Mouse (Mus musculus) MEL (cell line): ENCODE data around the gene Prmt2. TPM values are rescaled to one million over a fixed set of nuclear protein-coding genes. Genes with fewer than 3 reads are reported as not detected.

Source experiments
- DNase-seq: peaks from one replicate; pipeline ENCODE4 v3.0.0; 2011; ENCODE audit warnings: low read depth, low spot score
- H3K27ac ChIP-seq: 2 replicates; pipeline ENCODE4 v1.5.1; 2012; ENCODE audit warnings: low read depth, mild to moderate bottlenecking, control low read depth, low read length, moderate library complexity; ENCODE audit not compliant: control insufficient read depth
- H3K27me3 ChIP-seq, 2 experiments: fragments of 150-350 bp in 1 of 2; sonication (generic) in 1 of 2; 2 replicates each; pipeline ENCODE4 v1.6.1; 2012; ENCODE audit warnings: low read length in 2 of 2, mild to moderate bottlenecking in 2 of 2, improper control_type of control experiment in 1 of 2, moderate library complexity in 1 of 2; ENCODE audit not compliant: insufficient read depth in 2 of 2, control insufficient read depth in 1 of 2
- H3K36me3 ChIP-seq, 2 experiments: 2 replicates each; pipeline ENCODE4 v1.6.1; 2012 to 2014; ENCODE audit warnings: low read length in 2 of 2, improper control_type of control experiment in 1 of 2, inconsistent platforms in 1 of 2, mild to moderate bottlenecking in 1 of 2; ENCODE audit not compliant: insufficient read depth in 2 of 2, control insufficient read depth in 1 of 2
- H3K4me1 ChIP-seq, 2 experiments: fragments of 150-350 bp in 1 of 2; sonication (generic) in 1 of 2; 2 replicates each; pipeline ENCODE4 v1.6.1; 2012; ENCODE audit warnings: low read length in 2 of 2, improper control_type of control experiment in 1 of 2, mild to moderate bottlenecking in 1 of 2; ENCODE audit not compliant: insufficient read depth in 2 of 2, control insufficient read depth in 1 of 2
- H3K4me3 ChIP-seq, 2 experiments: fragments of 150-350 bp in 1 of 2; sonication (generic) in 1 of 2; 2 replicates each; pipeline ENCODE4 v1.5.1; 2012; ENCODE audit warnings: low read depth in 2 of 2, low read length in 2 of 2, mild to moderate bottlenecking in 2 of 2, moderate library complexity in 2 of 2, control low read depth in 1 of 2, improper control_type of control experiment in 1 of 2; ENCODE audit not compliant: control insufficient read depth in 1 of 2, insufficient read depth in 1 of 2
- H3K79me2 ChIP-seq: 2 replicates; pipeline ENCODE4 v1.6.1; 2012; ENCODE audit warnings: mild to moderate bottlenecking, low read length, moderate library complexity; ENCODE audit not compliant: control insufficient read depth, poor library complexity, insufficient read depth
- H3K9ac ChIP-seq: 2 replicates; pipeline ENCODE4 v1.6.1; 2012; ENCODE audit warnings: low read depth, mild to moderate bottlenecking, control low read depth, low read length, moderate library complexity; ENCODE audit not compliant: control insufficient read depth, poor library complexity, severe bottlenecking
- H3K9me3 ChIP-seq: fragments of 150-350 bp; sonication (generic); replicated peaks from 2 replicates; pipeline ENCODE4 v1.6.1; 2012; ENCODE audit warnings: mild to moderate bottlenecking, low read length, improper control_type of control experiment, moderate library complexity; ENCODE audit not compliant: insufficient read depth
- CHD1 ChIP-seq: IDR thresholded peaks from 2 replicates; pipeline ENCODE4 v1.6.1; 2012; ENCODE audit warnings: low read depth, mild to moderate bottlenecking, inconsistent platforms, low read length, improper control_type of control experiment
- CHD2 ChIP-seq: IDR thresholded peaks from 2 replicates; pipeline ENCODE4 v1.6.1; 2011; ENCODE audit warnings: low read length, improper control_type of control experiment
- E2F4 ChIP-seq: IDR thresholded peaks from 2 replicates; pipeline ENCODE4 v1.6.1; 2011; ENCODE audit warnings: low read depth, low read length, improper control_type of control experiment, borderline replicate concordance
- EP300 ChIP-seq, 2 experiments: IDR thresholded peaks; 2 replicates each; pipeline ENCODE4 v1.6.1; 2011; ENCODE audit warnings: improper control_type of control experiment in 2 of 2, low read length in 2 of 2, low read depth in 1 of 2, mild to moderate bottlenecking in 1 of 2
- ETS1 ChIP-seq: IDR thresholded peaks from 2 replicates; pipeline ENCODE4 v1.6.1; 2012; ENCODE audit warnings: low read depth, mild to moderate bottlenecking, inconsistent platforms, low read length, improper control_type of control experiment, moderate library complexity
- GABPA ChIP-seq: IDR thresholded peaks from 2 replicates; pipeline ENCODE4 v1.6.1; 2012; ENCODE audit warnings: low read depth, mild to moderate bottlenecking, inconsistent platforms, low read length, improper control_type of control experiment, moderate library complexity
- HCFC1 ChIP-seq: IDR thresholded peaks from 2 replicates; pipeline ENCODE4 v1.6.1; 2012; ENCODE audit warnings: low read depth, mild to moderate bottlenecking, inconsistent platforms, low read length, improper control_type of control experiment, moderate library complexity
- JUND ChIP-seq: IDR thresholded peaks from 2 replicates; pipeline ENCODE4 v1.6.1; 2011; ENCODE audit warnings: low read depth, mild to moderate bottlenecking, improper control_type of control experiment, low read length
- KAT2A ChIP-seq: conservative IDR thresholded peaks from 2 replicates; pipeline ENCODE4 v1.6.1; 2012; ENCODE audit warnings: low read depth, low read length, improper control_type of control experiment, inconsistent platforms
- MAX ChIP-seq: IDR thresholded peaks from 2 replicates; pipeline ENCODE4 v1.6.1; 2011; ENCODE audit warnings: low read length, improper control_type of control experiment
- MAZ ChIP-seq: IDR thresholded peaks from 2 replicates; pipeline ENCODE4 v1.6.1; 2012; ENCODE audit warnings: low read depth, mild to moderate bottlenecking, inconsistent platforms, low read length, improper control_type of control experiment
- MEF2A ChIP-seq: IDR thresholded peaks from 2 replicates; pipeline ENCODE4 v1.6.1; 2014; ENCODE audit warnings: low read depth, mild to moderate bottlenecking, inconsistent platforms, low read length, improper control_type of control experiment; ENCODE audit not compliant: poor library complexity, insufficient replicate concordance, severe bottlenecking; ENCODE audit errors: extremely low read depth
- MYB ChIP-seq: IDR thresholded peaks from 2 replicates; pipeline ENCODE4 v1.6.1; 2011; ENCODE audit warnings: mild to moderate bottlenecking, low read depth, low read length, improper control_type of control experiment
- NELFE ChIP-seq: IDR thresholded peaks from 2 replicates; pipeline ENCODE4 v1.6.1; 2011; ENCODE audit warnings: low read depth, low read length, improper control_type of control experiment
- NRF1 ChIP-seq: IDR thresholded peaks from 2 replicates; pipeline ENCODE4 v1.6.1; 2014; ENCODE audit warnings: low read depth, mild to moderate bottlenecking, inconsistent platforms, low read length, improper control_type of control experiment, moderate library complexity; ENCODE audit not compliant: poor library complexity, insufficient read depth, severe bottlenecking
- POLR2A ChIP-seq, 2 experiments: IDR thresholded peaks; 2 replicates each; pipeline ENCODE4 v1.6.1; 2011 to 2012; ENCODE audit warnings: low read length in 2 of 2, mild to moderate bottlenecking in 2 of 2, control low read depth in 1 of 2, improper control_type of control experiment in 1 of 2, low read depth in 1 of 2, moderate library complexity in 1 of 2; ENCODE audit not compliant: control insufficient read depth in 1 of 2, insufficient read depth in 1 of 2, poor library complexity in 1 of 2
- RAD21 ChIP-seq: IDR thresholded peaks from 2 replicates; pipeline ENCODE4 v1.6.1; 2011; ENCODE audit warnings: mild to moderate bottlenecking, low read depth, low read length, improper control_type of control experiment
- RCOR1 ChIP-seq: IDR thresholded peaks from 2 replicates; pipeline ENCODE4 v1.6.1; 2012; ENCODE audit warnings: low read depth, mild to moderate bottlenecking, inconsistent platforms, low read length, improper control_type of control experiment
- TBP ChIP-seq: IDR thresholded peaks from 2 replicates; pipeline ENCODE4 v1.8.0; 2011; ENCODE audit warnings: low read depth, low read length, improper control_type of control experiment
- UBTF ChIP-seq: IDR thresholded peaks from 2 replicates; pipeline ENCODE4 v1.6.1; 2012; ENCODE audit warnings: low read depth, mild to moderate bottlenecking, inconsistent platforms, low read length, improper control_type of control experiment, moderate library complexity, borderline replicate concordance; ENCODE audit not compliant: insufficient read depth
- USF1 ChIP-seq: IDR thresholded peaks from 2 replicates; pipeline ENCODE4 v1.6.1; 2014; ENCODE audit warnings: low read depth, mild to moderate bottlenecking, inconsistent platforms, low read length, improper control_type of control experiment, moderate library complexity
- USF2 ChIP-seq, 2 experiments: IDR thresholded peaks; 2 replicates each; pipeline ENCODE4 v1.6.1; 2011 to 2012; ENCODE audit warnings: improper control_type of control experiment in 2 of 2, low read length in 2 of 2, borderline replicate concordance in 1 of 2, inconsistent platforms in 1 of 2, low read depth in 1 of 2, mild to moderate bottlenecking in 1 of 2; ENCODE audit not compliant: insufficient read depth in 1 of 2
- ZC3H11A ChIP-seq: IDR thresholded peaks from 2 replicates; pipeline ENCODE4 v1.6.1; 2012; ENCODE audit warnings: low read depth, mild to moderate bottlenecking, inconsistent platforms, low read length, improper control_type of control experiment
- ZKSCAN1 ChIP-seq: IDR thresholded peaks from 2 replicates; pipeline ENCODE4 v1.6.1; 2012; ENCODE audit warnings: low read depth, mild to moderate bottlenecking, inconsistent platforms, low read length, improper control_type of control experiment, moderate library complexity
- ZMIZ1 ChIP-seq: IDR thresholded peaks from 2 replicates; pipeline ENCODE4 v1.6.1; 2012; ENCODE audit warnings: low read depth, mild to moderate bottlenecking, inconsistent platforms, low read length, improper control_type of control experiment, moderate library complexity
- ZNF384 ChIP-seq: IDR thresholded peaks from 2 replicates; pipeline ENCODE4 v1.6.1; 2012; ENCODE audit warnings: low read depth, mild to moderate bottlenecking, inconsistent platforms, low read length, improper control_type of control experiment
- polyA plus RNA-seq, 2 experiments: library from polyadenylated mRNA; stranded (reverse) in 1 of 2; unstranded in 1 of 2; fragments of >175 nt in 1 of 2; fragments of >200 nt in 1 of 2; gene quantifications; 2 replicates each; pipeline versions ENCODE4 v1.2.1 to v1.2.4; 2012; ENCODE audit warnings: low replicate concordance in 2 of 2, low read depth in 1 of 2; ENCODE audit not compliant: insufficient read length in 2 of 2, insufficient read depth in 1 of 2, missing spikeins in 1 of 2
- total RNA-seq: library from RNA; depleted of rRNA; stranded (reverse); fragments of 300-350 nt; gene quantifications from 2 replicates; pipeline ENCODE4 v1.2.3, GENCODE M21; 2012

The Prmt2 gene
- total and polyA plus RNA-seq, 3 experiments = 6.7 to 12.6 TPM; not detected in 1

DNA sequence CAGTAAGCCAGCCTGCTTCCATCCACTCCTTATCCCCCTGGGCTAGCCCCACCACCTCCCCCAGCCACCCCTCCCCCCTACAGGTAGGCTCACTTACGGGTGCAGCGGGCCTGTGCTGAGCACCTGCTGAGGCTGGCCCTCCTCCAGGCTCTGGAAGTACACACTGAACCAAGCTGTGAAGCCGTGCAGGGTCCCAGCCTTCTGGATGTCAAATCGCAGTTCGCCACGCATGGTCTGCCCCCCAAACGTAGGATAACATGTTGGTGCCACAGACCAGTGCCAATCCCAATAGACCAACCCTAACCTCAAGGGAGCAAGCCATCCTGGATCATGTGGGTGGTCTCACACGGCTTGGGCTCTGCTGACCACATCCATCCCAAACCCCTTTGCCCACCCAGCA, 28.4 kb downstream of the Prmt2 start:
- DNase-seq = no peak
- H3K27ac ChIP-seq = no peak overlapping the region
- no peaks in the 10 kb centered on the region for H3K79me2 ChIP-seq

DNA sequence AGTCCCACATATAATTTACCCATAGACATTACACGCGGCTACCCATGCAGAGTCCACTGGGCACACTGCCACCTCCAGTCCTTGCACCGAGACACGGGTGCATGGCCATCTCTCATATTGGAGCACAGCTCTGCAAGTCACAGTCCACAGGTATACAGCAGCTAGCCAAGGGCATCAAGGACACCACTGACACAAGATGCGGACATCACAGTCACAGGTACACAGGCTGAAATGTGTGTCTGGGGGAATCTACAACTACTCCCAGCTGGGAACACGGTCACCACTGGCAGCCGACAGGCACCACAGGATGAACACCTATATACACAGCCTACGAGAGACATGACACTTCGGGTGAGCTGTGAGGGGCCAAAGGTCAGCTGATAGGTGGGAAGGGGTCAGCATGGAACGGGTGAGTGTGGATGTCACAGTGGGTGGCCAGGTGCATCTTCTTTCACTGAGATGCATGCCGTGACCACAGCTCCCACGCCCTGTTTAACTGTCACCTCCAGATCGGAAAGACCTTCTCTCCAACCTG, 30.3 kb downstream of the Prmt2 start:
- Histone ChIP-seq H3K4me3 (no peak overlapping the region), H3K27me3 (no peaks in the 10 kb centered on the region), H3K4me1 (no peaks in the 10 kb centered on the region), H3K9ac (no peak overlapping the region), H3K9me3 (no peaks in the 10 kb centered on the region), H3K36me3 (no peaks in the 10 kb centered on the region), H3K27ac (no peak overlapping the region), H3K79me2 (no peaks in the 10 kb centered on the region)
- TF ChIP-seq MYB (no peak), HCFC1 (no peak), USF1 (no peak), ZKSCAN1 (no peak), ZMIZ1 (no peak), ZC3H11A (no peak), GABPA (no peak), RCOR1 (no peak), POLR2A (IDR thresholded peaks at IDR 0.05; ENCODE audit: control insufficient read depth in 1 of 2, insufficient read depth in 1 of 2, low read depth in 1 of 2, low read length in 2 of 2, poor library complexity in 1 of 2) (no peak), USF2 (IDR thresholded peaks at IDR 0.05; ENCODE audit: borderline replicate concordance in 1 of 2, insufficient read depth in 1 of 2, low read depth in 1 of 2, low read length in 2 of 2) (no peak), JUND (no peak), ETS1 (no peak), CHD2 (no peak), EP300 (IDR thresholded peaks at IDR 0.05; ENCODE audit: low read depth in 1 of 2, low read length in 2 of 2) (no peak), MAX (no peak), UBTF (no peak), KAT2A (no peak), ZNF384 (no peak), NRF1 (no peak)
- DNase-seq = no peak

More for the DNA sequence above, 28.4 kb downstream of the Prmt2 start:
- Histone ChIP-seq H3K9ac (no peak overlapping the region), H3K36me3 (no peaks in the 10 kb centered on the region), H3K4me3 (no peak overlapping the region), H3K9me3 (no peaks in the 10 kb centered on the region), H3K27me3 (no peaks in the 10 kb centered on the region), H3K4me1 (no peaks in the 10 kb centered on the region)
- TF ChIP-seq HCFC1 (no peak), CHD2 (no peak), RAD21 (no peak), ZMIZ1 (no peak), RCOR1 (no peak), E2F4 (no peak), MYB (no peak), ETS1 (no peak), NELFE (no peak), MAX (no peak), NRF1 (no peak), POLR2A (IDR thresholded peaks at IDR 0.05; ENCODE audit: control insufficient read depth in 1 of 2, insufficient read depth in 1 of 2, low read depth in 1 of 2, low read length in 2 of 2, poor library complexity in 1 of 2) (no peak), GABPA (no peak), CHD1 (no peak), ZNF384 (no peak), TBP (no peak), MAZ (no peak), MEF2A (no peak)
